In the genomic region with DNA sequence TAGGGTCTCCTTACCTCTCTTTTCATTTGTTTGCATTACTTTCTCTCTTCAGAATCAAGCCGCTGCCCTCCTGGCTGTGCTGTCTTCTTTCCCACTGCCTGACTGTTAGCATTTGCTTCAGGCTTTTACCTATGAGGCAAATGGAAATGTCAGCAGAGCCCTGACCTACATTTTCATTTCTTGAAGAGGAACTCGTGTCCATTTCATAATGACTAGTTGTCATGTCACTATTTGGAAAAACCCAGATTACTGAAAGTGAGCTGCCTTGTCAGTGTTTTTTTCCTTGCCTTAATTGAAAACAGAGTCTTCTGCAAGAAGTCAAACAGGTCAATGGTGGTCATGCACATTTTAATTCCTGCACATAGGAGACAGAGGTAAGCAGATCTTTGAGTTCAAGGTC, we compare ENCODE assay signal across 14 mouse cellular contexts. TPM values are rescaled to one million over a fixed set of nuclear protein-coding genes. Genes with fewer than 3 reads are reported as not detected.
"Had no signal": no experiment of that assay in that cellular context is flagged by ENCODE, and none has a peak within 500 bp of the region (broad histone marks: within the 10 kb centered on the region; RNA-seq: fewer than 3 reads in every experiment).

A gene (minus strand): TSS at position 101 of the 400 bp plus-strand sequence.

- DNase-seq: kidney, postnatal 10 days; kidney, postnatal 36 days; layer of hippocampus, postnatal 36 days; left cerebral cortex, postnatal 4 days; liver, postnatal 0 days; lung, embryonic 14.5 days; thymus, adult 18-20 months; thymus, postnatal 4 days had no signal

- ATAC-seq: liver, postnatal 0 days; lung, postnatal 0 days; midbrain, embryonic 13.5 days had no signal

RNA-seq across cellular contexts. Expression of the gene that starts here (rescaled TPM):
- total RNA-seq: layer of hippocampus, adult 8-10 months; layer of hippocampus, postnatal 36 days; left cerebral cortex, adult 2 months; left cerebral cortex, postnatal 14 days; left cerebral cortex, postnatal 4 days; midbrain, postnatal 0 days had no signal
